Mouse (Mus musculus): ENCODE data around the gene Ctnnb1. TPM values are rescaled to one million over a fixed set of nuclear protein-coding genes. Genes with fewer than 3 reads are reported as not detected.

Gene Ctnnb1
- polyA plus RNA-seq, 1 experiment, result 396 TPM

GRCm38 (mm10) chr9:120940858-120941257 is 11.8 kb downstream of the Ctnnb1 start:
- Histone ChIP-seq H3ac (ENCODE audit: control insufficient read depth, insufficient read length, low read depth) (no peak overlapping the region), H3K36me3 (ENCODE audit: control insufficient read depth, insufficient read depth) (peaks cover 46% of the 10 kb centered on the region), H3K79me2 (ENCODE audit: control insufficient read depth, insufficient read depth) (peaks cover 100% of the 10 kb centered on the region), H3K79me3 (ENCODE audit: low read depth) (peaks cover 100% of the 10 kb centered on the region), H3K27me3 (ENCODE audit: control insufficient read depth, insufficient read depth, insufficient read length) (no peaks in the 10 kb centered on the region), H3K4me3 (ENCODE audit: insufficient read depth, poor library complexity, severe bottlenecking) (no peak overlapping the region)
- TF ChIP-seq MYOG (IDR thresholded peaks at IDR 0.05; ENCODE audit: control insufficient read depth, extremely low read depth, insufficient read length) (no peak), MAX (IDR thresholded peaks at IDR 0.05) (no peak), MYOD1 (IDR thresholded peaks at IDR 0.05; ENCODE audit: control insufficient read depth, insufficient read length, low read depth) (no peak), FOSL1 (IDR thresholded peaks at IDR 0.05; ENCODE audit: insufficient read depth, low read length, poor library complexity, severe bottlenecking) (no peak), CEBPB (IDR thresholded peaks at IDR 0.05; ENCODE audit: low read depth) (no peak), USF1 (IDR thresholded peaks at IDR 0.05; ENCODE audit: low read depth) (no peak), CTCF (IDR thresholded peaks at IDR 0.05; ENCODE audit: control insufficient read depth, insufficient read depth, insufficient read length) (no peak)

DNA sequence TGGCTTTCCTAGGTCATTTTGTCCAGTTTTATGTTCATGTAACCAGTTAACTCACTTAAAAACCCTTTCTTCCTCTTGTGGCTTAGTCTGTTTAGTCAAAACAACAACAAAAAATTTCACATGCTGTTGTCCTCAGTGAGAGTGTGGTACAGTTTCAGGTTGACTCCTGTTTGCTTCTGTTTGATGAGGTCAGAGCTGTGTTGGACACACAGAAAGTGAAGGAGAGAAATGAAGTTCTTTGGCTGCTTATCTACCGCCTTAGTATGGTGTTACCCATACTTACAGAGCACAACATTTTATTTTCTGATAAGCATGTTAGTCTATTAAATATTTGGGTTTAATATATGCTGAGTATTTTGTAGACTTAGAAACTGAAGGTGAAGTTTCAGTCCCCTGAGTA is 14.7 kb downstream of the Ctnnb1 start:
- H3K79me2 ChIP-seq (ENCODE audit: control insufficient read depth, insufficient read depth), result peaks cover 100% of the 10 kb centered on the region
- no peak overlapping the region for H3K4me3 ChIP-seq (ENCODE audit: insufficient read depth, poor library complexity, severe bottlenecking)
- no peaks in the 10 kb centered on the region for H3K27me3 ChIP-seq (ENCODE audit: control insufficient read depth, insufficient read depth, insufficient read length)
- peaks cover 38% of the 10 kb centered on the region for H3K36me3 ChIP-seq (ENCODE audit: control insufficient read depth, insufficient read depth)
- H3K79me3 ChIP-seq (ENCODE audit: low read depth), result peaks cover 100% of the 10 kb centered on the region
- TF ChIP-seq MYOD1 (IDR thresholded peaks at IDR 0.05; ENCODE audit: control insufficient read depth, insufficient read length, low read depth) (no peak), CTCF (IDR thresholded peaks at IDR 0.05; ENCODE audit: control insufficient read depth, insufficient read depth, insufficient read length) (no peak), FOSL1 (IDR thresholded peaks at IDR 0.05; ENCODE audit: insufficient read depth, low read length, poor library complexity, severe bottlenecking) (no peak)
- H3ac ChIP-seq (ENCODE audit: control insufficient read depth, insufficient read length, low read depth), result no peak overlapping the region

GRCm38 (mm10) chr9:120944211-120944610 is 15.2 kb downstream of the Ctnnb1 start:
- H3ac ChIP-seq (ENCODE audit: control insufficient read depth, insufficient read length, low read depth), result no peak overlapping the region
- H3K4me3 ChIP-seq (ENCODE audit: insufficient read depth, poor library complexity, severe bottlenecking), result no peak overlapping the region
- H3K79me2 ChIP-seq (ENCODE audit: control insufficient read depth, insufficient read depth), result peaks cover 100% of the 10 kb centered on the region
- peaks cover 100% of the 10 kb centered on the region for H3K79me3 ChIP-seq (ENCODE audit: low read depth)
- no peak for TF ChIP-seq MYOG (IDR thresholded peaks at IDR 0.05; ENCODE audit: control insufficient read depth, extremely low read depth, insufficient read length)
- peaks cover 39% of the 10 kb centered on the region for H3K36me3 ChIP-seq (ENCODE audit: control insufficient read depth, insufficient read depth)
- H3K27me3 ChIP-seq (ENCODE audit: control insufficient read depth, insufficient read depth, insufficient read length), result no peaks in the 10 kb centered on the region

DNA sequence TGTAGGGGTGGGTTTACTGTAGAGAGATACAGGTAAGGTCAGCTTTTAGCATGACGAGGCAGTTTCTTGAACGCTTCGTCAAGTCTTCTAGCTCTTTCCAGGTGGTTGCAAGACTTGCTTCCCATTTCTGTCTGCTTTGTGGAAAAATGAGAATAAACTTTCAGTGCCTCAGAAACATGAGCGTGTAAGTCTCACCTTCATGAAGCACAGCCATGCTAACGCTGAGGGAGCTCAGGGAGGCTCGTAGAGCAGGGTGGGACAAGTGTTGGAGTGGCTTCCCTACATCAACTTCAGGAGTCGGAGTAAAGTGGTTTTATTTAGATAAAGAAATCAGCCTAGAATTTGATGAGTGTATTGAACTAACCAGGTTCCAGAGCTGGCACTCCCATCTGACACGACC is 17.1 kb downstream of the Ctnnb1 start:
- H3K79me3 ChIP-seq (ENCODE audit: low read depth), result peaks cover 100% of the 10 kb centered on the region
- H3K36me3 ChIP-seq (ENCODE audit: control insufficient read depth, insufficient read depth), result peaks cover 43% of the 10 kb centered on the region
- no peak overlapping the region for H3ac ChIP-seq (ENCODE audit: control insufficient read depth, insufficient read length, low read depth)
- H3K27me3 ChIP-seq (ENCODE audit: control insufficient read depth, insufficient read depth, insufficient read length), result no peaks in the 10 kb centered on the region
- TF ChIP-seq CEBPB (IDR thresholded peaks at IDR 0.05; ENCODE audit: low read depth) (no peak), FOSL1 (IDR thresholded peaks at IDR 0.05; ENCODE audit: insufficient read depth, low read length, poor library complexity, severe bottlenecking) (no peak), MAX (IDR thresholded peaks at IDR 0.05) (no peak), MYOG (IDR thresholded peaks at IDR 0.05; ENCODE audit: control insufficient read depth, extremely low read depth, insufficient read length) (no peak), MYOD1 (IDR thresholded peaks at IDR 0.05; ENCODE audit: control insufficient read depth, insufficient read length, low read depth) (no peak), USF1 (IDR thresholded peaks at IDR 0.05; ENCODE audit: low read depth) (no peak), CTCF (IDR thresholded peaks at IDR 0.05; ENCODE audit: control insufficient read depth, insufficient read depth, insufficient read length) (no peak)
- H3K4me3 ChIP-seq (ENCODE audit: insufficient read depth, poor library complexity, severe bottlenecking), result no peak overlapping the region
- H3K79me2 ChIP-seq (ENCODE audit: control insufficient read depth, insufficient read depth), result peaks cover 100% of the 10 kb centered on the region

GRCm38 (mm10) chr9:120948832-120949231 is 19.8 kb downstream of the Ctnnb1 start:
- Histone ChIP-seq H3ac (ENCODE audit: control insufficient read depth, insufficient read length, low read depth) (no peak overlapping the region), H3K79me3 (ENCODE audit: low read depth) (peaks cover 82% of the 10 kb centered on the region), H3K27me3 (ENCODE audit: control insufficient read depth, insufficient read depth, insufficient read length) (no peaks in the 10 kb centered on the region), H3K79me2 (ENCODE audit: control insufficient read depth, insufficient read depth) (peaks cover 99% of the 10 kb centered on the region), H3K4me3 (ENCODE audit: insufficient read depth, poor library complexity, severe bottlenecking) (no peak overlapping the region), H3K36me3 (ENCODE audit: control insufficient read depth, insufficient read depth) (peaks cover 53% of the 10 kb centered on the region)
- TF ChIP-seq MYOD1 (IDR thresholded peaks at IDR 0.05; ENCODE audit: control insufficient read depth, insufficient read length, low read depth), result no peak
- no peak for TF ChIP-seq CTCF (IDR thresholded peaks at IDR 0.05; ENCODE audit: control insufficient read depth, insufficient read depth, insufficient read length)
- TF ChIP-seq MYOG (IDR thresholded peaks at IDR 0.05; ENCODE audit: control insufficient read depth, extremely low read depth, insufficient read length), result no peak
- no peak for TF ChIP-seq CEBPB (IDR thresholded peaks at IDR 0.05; ENCODE audit: low read depth)
- no peak for TF ChIP-seq USF1 (IDR thresholded peaks at IDR 0.05; ENCODE audit: low read depth)
- no peak for TF ChIP-seq FOSL1 (IDR thresholded peaks at IDR 0.05; ENCODE audit: insufficient read depth, low read length, poor library complexity, severe bottlenecking)
- TF ChIP-seq MAX (IDR thresholded peaks at IDR 0.05), result no peak

- peaks cover 82% of the 10 kb centered on the region for H3K79me2 ChIP-seq (ENCODE audit: control insufficient read depth, insufficient read depth)
- TF ChIP-seq CEBPB (IDR thresholded peaks at IDR 0.05; ENCODE audit: low read depth), result no peak
- TF ChIP-seq USF1 (IDR thresholded peaks at IDR 0.05; ENCODE audit: low read depth), result no peak
- no peak for TF ChIP-seq CTCF (IDR thresholded peaks at IDR 0.05; ENCODE audit: control insufficient read depth, insufficient read depth, insufficient read length)
- TF ChIP-seq MYOD1 (IDR thresholded peaks at IDR 0.05; ENCODE audit: control insufficient read depth, insufficient read length, low read depth), result no peak
- no peak for TF ChIP-seq FOSL1 (IDR thresholded peaks at IDR 0.05; ENCODE audit: insufficient read depth, low read length, poor library complexity, severe bottlenecking)
- TF ChIP-seq MYOG (IDR thresholded peaks at IDR 0.05; ENCODE audit: control insufficient read depth, extremely low read depth, insufficient read length), result no peak
- TF ChIP-seq MAX (IDR thresholded peaks at IDR 0.05), result no peak
- no peak overlapping the region for H3K4me3 ChIP-seq (ENCODE audit: insufficient read depth, poor library complexity, severe bottlenecking)
- peaks cover 63% of the 10 kb centered on the region for H3K79me3 ChIP-seq (ENCODE audit: low read depth)
- no peak overlapping the region for H3ac ChIP-seq (ENCODE audit: control insufficient read depth, insufficient read length, low read depth)
- peaks cover 69% of the 10 kb centered on the region for H3K36me3 ChIP-seq (ENCODE audit: control insufficient read depth, insufficient read depth)
- no peaks in the 10 kb centered on the region for H3K27me3 ChIP-seq (ENCODE audit: control insufficient read depth, insufficient read depth, insufficient read length)
Observed at GRCm38 (mm10) chr9:120950761-120951160, 21.7 kb downstream of the Ctnnb1 start.

Data from C2C12 (cell line).